Mouse (Mus musculus): ENCODE measurements around the gene Tspoap1.

DNA sequence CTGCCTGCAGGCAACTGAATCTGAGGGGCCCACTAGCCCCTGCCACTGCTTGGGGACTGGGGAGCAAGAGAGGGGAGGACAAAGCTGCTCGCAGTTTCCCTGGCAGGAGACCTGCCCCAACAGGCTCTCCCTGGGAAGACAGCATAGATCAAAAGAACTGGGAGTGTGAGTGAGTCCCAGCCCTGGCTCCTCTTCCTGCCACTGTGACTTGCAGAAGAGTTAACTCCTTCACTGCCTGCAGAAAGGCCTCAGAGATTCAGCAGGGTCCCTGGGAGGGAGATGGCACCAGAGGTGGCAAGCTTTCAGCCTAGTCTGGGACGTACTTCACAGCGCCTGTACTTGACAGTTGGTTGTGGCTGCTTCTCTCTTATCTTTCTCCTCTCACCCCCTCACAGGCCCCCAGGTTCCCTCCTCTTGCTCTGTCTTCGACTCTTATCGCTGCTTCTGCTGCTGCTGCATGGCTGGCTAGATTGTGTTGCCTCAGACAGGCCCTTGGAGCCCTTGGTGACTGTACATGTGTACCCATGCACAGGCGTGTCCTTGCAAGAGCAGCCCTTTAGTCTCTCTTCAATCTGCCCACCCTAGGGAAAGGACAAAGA lies 34.3 kb upstream of the Tspoap1 start:
- TF ChIP-seq CTCF (IDR thresholded peaks at IDR 0.05; ENCODE audit: control insufficient read depth, insufficient read depth, low read length) (no peak), POLR2A (IDR thresholded peaks at IDR 0.05; ENCODE audit: borderline replicate concordance, control insufficient read depth, low read depth, low read length) (0 out of 2 replicates have a peak, but pooled peaks have one; percentile 15)

Measured in bone marrow, adult 2 months (tissue).